Mouse (Mus musculus) embryonic fibroblast, embryonic 13.5 days (primary cell): ENCODE measurements around the gene Zfp605.

Experiments
- CTCF ChIP-seq: IDR thresholded peaks from 2 replicates; pipeline ENCODE4 v1.5.1; 2011; ENCODE audit warnings: mild to moderate bottlenecking, control low read depth, low read length, moderate library complexity, borderline replicate concordance; ENCODE audit not compliant: insufficient read depth
- POLR2A ChIP-seq: IDR thresholded peaks from 2 replicates; pipeline ENCODE4 v1.6.1; 2011; ENCODE audit warnings: low read depth, mild to moderate bottlenecking, control low read depth, low read length, moderate library complexity

DNA sequence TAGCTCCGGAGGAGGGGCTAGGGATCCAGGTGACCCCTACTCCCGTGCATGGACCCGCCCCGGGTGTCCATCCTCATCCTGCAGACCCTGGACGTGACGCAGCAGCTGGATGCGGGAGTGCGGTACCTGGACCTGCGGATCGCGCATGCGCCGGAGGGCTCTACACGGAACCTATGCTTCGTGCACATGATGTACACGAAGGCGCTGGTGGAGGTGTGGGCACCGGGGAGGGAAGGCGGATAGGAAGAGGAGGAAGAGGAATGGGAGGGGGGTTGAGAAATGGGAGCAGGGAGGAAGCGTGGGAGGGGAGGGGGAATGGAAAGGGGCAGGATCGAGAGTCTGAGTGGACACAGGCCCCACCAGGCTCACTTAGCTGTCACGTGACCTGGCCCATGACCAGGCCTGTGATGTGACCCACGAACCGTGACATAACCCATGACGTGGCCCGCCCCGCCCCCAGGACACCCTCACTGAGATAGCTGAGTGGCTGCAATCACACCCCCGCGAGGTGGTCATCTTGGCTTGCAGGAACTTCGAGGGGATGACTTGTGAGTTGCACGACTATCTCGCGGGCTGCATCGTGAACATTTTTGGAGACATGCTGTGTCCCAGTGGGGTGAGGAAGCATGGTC is 8.1 kb upstream of the Zfp605 start:
- TF ChIP-seq POLR2A = no peak
- TF ChIP-seq CTCF = no peak
